Mouse (Mus musculus) testis, adult 2 months (tissue): ENCODE results near the gene Rptor.

Experiments used
- CTCF ChIP-seq: fragments of 200-500 bp; IDR thresholded peaks from 2 replicates; pipeline ENCODE4 v1.5.1; 2012; ENCODE audit warnings: low read depth, mild to moderate bottlenecking, inconsistent platforms, low read length, moderate library complexity; ENCODE audit not compliant: control insufficient read depth, insufficient read depth, insufficient replicate concordance
- POLR2A ChIP-seq: fragments of 200-500 bp; IDR thresholded peaks from 2 replicates; pipeline ENCODE4 v1.6.1; 2012; ENCODE audit warnings: low read depth, mild to moderate bottlenecking, inconsistent platforms, low read length, moderate library complexity; ENCODE audit not compliant: control insufficient read depth

DNA sequence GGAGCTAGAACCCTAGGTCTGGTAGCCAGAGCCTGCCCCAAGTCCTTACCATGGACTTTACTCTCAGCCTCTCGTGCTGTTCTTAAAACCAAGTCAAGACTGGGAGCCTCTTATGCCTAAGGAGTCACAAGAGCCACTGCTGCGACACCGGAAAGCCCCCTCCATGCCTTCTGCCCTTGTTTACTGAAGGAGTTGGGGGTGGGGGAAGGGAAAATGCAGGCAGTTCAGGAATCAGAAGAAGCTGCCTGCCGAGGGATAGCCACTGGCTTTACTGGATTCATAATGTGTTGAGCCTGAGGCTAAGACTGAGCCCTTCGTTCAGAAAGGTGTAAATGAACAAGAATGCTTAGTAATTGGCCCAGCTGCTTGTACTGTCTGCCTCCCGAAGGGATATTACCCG is 310.1 kb downstream of the Rptor start:
- TF ChIP-seq POLR2A = no peak
- no peak for TF ChIP-seq CTCF
